In the genomic region with DNA sequence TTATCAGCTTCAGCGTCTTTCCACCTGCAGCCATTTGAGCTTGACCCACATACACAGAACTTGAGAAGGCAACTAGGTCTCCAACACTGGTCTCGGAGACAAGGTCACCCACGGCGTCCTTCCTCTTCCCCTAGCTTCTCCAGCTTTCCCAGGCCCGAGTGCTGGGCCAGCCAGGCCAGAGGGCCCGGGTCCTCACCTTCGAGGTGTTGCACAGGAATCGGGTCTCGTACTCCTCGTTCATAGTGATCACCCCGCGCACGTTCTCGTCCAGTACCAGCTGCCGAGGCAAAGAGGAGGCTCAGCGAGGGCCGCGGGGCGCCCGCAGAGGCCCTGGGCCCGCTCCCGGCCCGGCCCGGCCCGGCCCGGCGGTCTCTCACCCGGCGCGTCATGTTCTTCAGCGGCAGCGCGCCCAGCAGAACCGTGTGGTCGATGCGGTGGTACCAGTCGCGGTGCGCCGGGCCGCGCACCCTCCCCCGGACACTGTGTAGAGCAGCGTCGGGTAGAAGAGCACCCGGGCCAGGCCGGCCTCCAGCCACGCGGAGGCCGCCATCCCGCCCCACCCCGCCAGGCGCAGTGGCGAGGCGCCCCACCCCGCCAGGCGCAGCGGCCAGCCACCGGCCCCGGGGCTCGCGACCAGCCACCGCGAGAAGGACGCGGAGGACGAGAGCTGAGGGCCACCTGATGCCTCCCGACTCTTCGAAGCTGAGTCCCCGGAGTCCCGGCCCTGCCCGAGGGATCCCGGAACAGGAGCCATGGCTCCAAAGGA, we compare ENCODE assay signal across 8 mouse cellular contexts. TPM values are rescaled to one million over a fixed set of nuclear protein-coding genes. Genes with fewer than 3 reads are reported as not detected.
A peak's percentile ranks its signal among the peaks of the same experiment; 100 is the strongest.
DNase-seq lines count a peak whose midpoint lies in the region; ATAC-seq and TF ChIP-seq lines count a peak whose summit lies in the region.

No protein-coding gene starts in this region.

- peak overlapping the region; percentile 89 for H3K4me2 ChIP-seq in hindbrain, embryonic 11.5 days (replicated peaks; ENCODE audit: low read depth, low read length)

- intact Hi-C loops in left cerebral cortex, adult 2 months (cut with DNase I): loop anchor here (2.0 to 5.0 kb wide), 2 partner anchors 23 to 50 kb away; partner anchors contain the start of gene Celf1

- ATAC-seq in Patski: peak; percentile 84
- peak; percentile 89 for ATAC-seq in hindbrain, embryonic 11.5 days (ENCODE audit: low FRiP score)
- ATAC-seq in megakaryocyte, adult 5-6 weeks (ENCODE audit: poor library complexity, severe bottlenecking): peak; percentile 84

- no peak for TF ChIP-seq CTCF in Patski (IDR thresholded peaks at IDR 0.05)
- peak; percentile 10; the same call in 1 of the 2 replicates for TF ChIP-seq CTCF in left cerebral cortex, adult 2 months (IDR thresholded peaks at IDR 0.05)

- CTCF ChIA-PET in Patski (lab: Charles Lee): interaction anchor here (0.8 to 1.9 kb wide), 2 partner anchors 11 to 23 kb away, joined by 4 to 9 read pairs; partner anchors contain the start of gene Celf1

- H3K9me3 ChIP-seq in hindbrain, embryonic 11.5 days (ENCODE audit: control insufficient read depth, low read length): no peaks in the 10 kb centered on the region

- no peak for DNase-seq in Patski (ENCODE audit: low read depth, low spot score)
- peak; percentile 75 for DNase-seq in cerebellum, adult 9-11 months
- peak; percentile 48 to 58 for DNase-seq in frontal cortex, postnatal 10 days (ENCODE audit: low spot score in 2 of 2)
- peak; percentile 74 for DNase-seq in hindbrain, embryonic 11.5 days (ENCODE audit: low spot score)
- DNase-seq in left cerebral cortex, adult 2 months (ENCODE audit: extremely low spot score in 1 of 2, low spot score in 2 of 2): peak; percentile 51 to 67
- DNase-seq in right cerebral cortex, adult 2 months (ENCODE audit: low spot score in 2 of 2): peak; percentile 43 to 60
- DNase-seq in urinary bladder, postnatal 10 days (ENCODE audit: low spot score): peak; percentile 25

- POLR2A ChIA-PET in Patski (lab: Charles Lee): interaction anchor here (0.7 to 1.9 kb wide), 2 partner anchors 12 to 38 kb away, joined by 3 to 5 read pairs; no protein-coding TSS in a partner anchor

- no peaks in the 10 kb centered on the region for H3K27me3 ChIP-seq in Patski
- no peaks in the 10 kb centered on the region for H3K27me3 ChIP-seq in hindbrain, embryonic 11.5 days (ENCODE audit: control insufficient read depth, insufficient read depth, low read length)

- peak overlapping the region; percentile 97 for H3K9ac ChIP-seq in hindbrain, embryonic 11.5 days (ENCODE audit: low read depth, low read length)

- in situ Hi-C loops in Patski (cut with MboI; ENCODE audit: low pct_unique_long_range_greater_than_20kb): no loop called here

- peak overlapping the region; percentile 68 for H3K4me3 ChIP-seq in hindbrain, embryonic 11.5 days (ENCODE audit: low read depth, low read length)
- H3K4me3 ChIP-seq in left cerebral cortex, adult 2 months: peak overlapping the region; percentile 76

- H3K36me3 ChIP-seq in hindbrain, embryonic 11.5 days (ENCODE audit: control insufficient read depth, insufficient read depth, low read length): no peaks in the 10 kb centered on the region

- H3K27ac ChIP-seq in hindbrain, embryonic 11.5 days (ENCODE audit: low read depth, low read length): peak overlapping the region; percentile 80
- H3K27ac ChIP-seq in left cerebral cortex, adult 2 months: peak overlapping the region; percentile 99

- under 1% methylated on average over 70 of the region's 73 CpGs for WGBS in hindbrain, embryonic 11.5 days

- H3K4me1 ChIP-seq in hindbrain, embryonic 11.5 days (replicated peaks; ENCODE audit: control insufficient read depth, insufficient read depth, low read length): peaks cover 5% of the 10 kb centered on the region

RNA-seq across cellular contexts. Expression of gene Ndufs3, which starts 12.8 kb away (rescaled TPM):
- polyA plus RNA-seq in Patski (2021): 216 TPM
- polyA plus RNA-seq in hindbrain, embryonic 11.5 days (2014; fragmentation: Nextera tagmentation; extraction: Ambion mirVana): 215 and 217 TPM in 2 replicates
- total RNA-seq in left cerebral cortex, adult 2 months (2021): 100 to 1,000 TPM; 217 to 242 TPM
- total RNA-seq in megakaryocyte, adult 5-6 weeks (2015): 113 and 119 TPM in 2 replicates
- 61.6 and 70.9 TPM in 2 replicates for total RNA-seq in megakaryocyte, adult 5-6 weeks (2017)

RNA-seq across cellular contexts. Expression of gene Kbtbd4, which starts 12.9 kb away (rescaled TPM):
- 33.0 TPM for polyA plus RNA-seq in Patski (2021)
- 46.0 and 49.3 TPM in 2 replicates for polyA plus RNA-seq in hindbrain, embryonic 11.5 days (2014; fragmentation: Nextera tagmentation; extraction: Ambion mirVana)
- 10 to 100 TPM; 36.5 to 41.2 TPM for total RNA-seq in left cerebral cortex, adult 2 months (2021)
- total RNA-seq in megakaryocyte, adult 5-6 weeks (2015): 9.1 and 11.3 TPM in 2 replicates
- 9.3 and 14.1 TPM in 2 replicates for total RNA-seq in megakaryocyte, adult 5-6 weeks (2017)

RNA-seq across cellular contexts. Expression of gene Celf1, which starts 22.8 kb away (rescaled TPM):
- 92.9 TPM for polyA plus RNA-seq in Patski (2021)
- 78.8 and 90.2 TPM in 2 replicates for polyA plus RNA-seq in hindbrain, embryonic 11.5 days (2014; fragmentation: Nextera tagmentation; extraction: Ambion mirVana)
- 100 to 1,000 TPM; 146 to 149 TPM for total RNA-seq in left cerebral cortex, adult 2 months (2021)
- 33.7 and 34.7 TPM in 2 replicates for total RNA-seq in megakaryocyte, adult 5-6 weeks (2015)
- total RNA-seq in megakaryocyte, adult 5-6 weeks (2017): 31.3 and 34.1 TPM in 2 replicates

RNA-seq across cellular contexts. Expression of gene C1qtnf4, which starts 31.8 kb away (rescaled TPM):
- polyA plus RNA-seq in Patski (2021): 0.04 TPM
- 15.1 and 21.2 TPM in 2 replicates for polyA plus RNA-seq in hindbrain, embryonic 11.5 days (2014; fragmentation: Nextera tagmentation; extraction: Ambion mirVana)
- total RNA-seq in left cerebral cortex, adult 2 months (2021): 100 to 1,000 TPM; 259 to 287 TPM
- total RNA-seq in megakaryocyte, adult 5-6 weeks (2015): not detected in 2 replicates
- total RNA-seq in megakaryocyte, adult 5-6 weeks (2017): not detected in 2 replicates

Comparison
In these comparisons a context has a peak if more than half of its experiments do, and no peak if none do; other contexts are left out.
1. RNA of gene Celf1, which starts 22.8 kb away (total RNA-seq): 146 to 149 TPM in left cerebral cortex, adult 2 months; 31.3 to 34.7 TPM in megakaryocyte, adult 5-6 weeks; every median in the first group is over 4 times any median in the second.
2. Peak in every context shown above with its lines, with median percentiles within 50 percentile points of each other: ATAC-seq.